Mouse (Mus musculus) bone marrow macrophage, adult 2 months (primary cell): ENCODE results near the gene Fabp6. TPM values are rescaled to one million over a fixed set of nuclear protein-coding genes. Genes with fewer than 3 reads are reported as not detected.

Experiments
- H3K27ac ChIP-seq: 2 replicates; pipeline ENCODE4 v1.5.1; 2012; ENCODE audit warnings: low read depth, low read length; ENCODE audit not compliant: insufficient read depth
- H3K4me1 ChIP-seq: 2 replicates; pipeline ENCODE4 v1.6.1; 2012; ENCODE audit warnings: low read length; ENCODE audit not compliant: control insufficient read depth, insufficient read depth
- H3K4me3 ChIP-seq: 2 replicates; pipeline ENCODE4 v1.5.1; 2012; ENCODE audit warnings: mild to moderate bottlenecking, low read length, moderate library complexity; ENCODE audit not compliant: insufficient read depth
- CTCF ChIP-seq: IDR thresholded peaks from 2 replicates; pipeline ENCODE4 v1.5.1; 2012; ENCODE audit warnings: low read depth, mild to moderate bottlenecking, low read length, moderate library complexity
- POLR2A ChIP-seq: IDR thresholded peaks from 2 replicates; pipeline ENCODE4 v1.6.1; 2012; ENCODE audit warnings: mild to moderate bottlenecking, low read depth, low read length, borderline replicate concordance
- polyA plus RNA-seq: library from polyadenylated mRNA; stranded (reverse); fragments of >200 nt; gene quantifications from 2 replicates; pipeline ENCODE4 v1.2.4, GENCODE M21; 2012; ENCODE audit not compliant: missing spikeins, insufficient read depth, insufficient read length

The Fabp6 gene
- polyA plus RNA-seq, 1 experiment, result not detected

- Histone ChIP-seq H3K27ac (no peak overlapping the region), H3K4me3 (no peak overlapping the region), H3K4me1 (peaks cover 2% of the 10 kb centered on the region; the same call in 1 of the 2 replicates)
- TF ChIP-seq POLR2A (no peak), CTCF (no peak)
Observed at GRCm38 (mm10) chr11:43604891-43605290, 3.6 kb upstream of the Fabp6 start.

- Histone ChIP-seq H3K27ac (no peak overlapping the region), H3K4me3 (no peak overlapping the region), H3K4me1 (peaks cover 2% of the 10 kb centered on the region; the same call in 1 of the 2 replicates)
- TF ChIP-seq CTCF (no peak), POLR2A (no peak)
Observed at GRCm38 (mm10) chr11:43604207-43604606, 2.9 kb upstream of the Fabp6 start.

GRCm38 (mm10) chr11:43589530-43590072 lies 11.7 kb downstream of the Fabp6 start:
- no peak overlapping the region for H3K4me3 ChIP-seq
- H3K27ac ChIP-seq, result no peak overlapping the region
- H3K4me1 ChIP-seq, result peaks cover 9% of the 10 kb centered on the region
- TF ChIP-seq POLR2A (no peak), CTCF (no peak)

- peaks cover 3% of the 10 kb centered on the region; the same call in 1 of the 2 replicates for H3K4me1 ChIP-seq
- no peak within 1 kb of the TSS for H3K27ac ChIP-seq
- H3K4me3 ChIP-seq, result no peak within 1 kb of the TSS
- TF ChIP-seq CTCF (peak; percentile 62), POLR2A (no peak)
Observed at GRCm38 (mm10) chr11:43586324-43587090, 14.8 kb downstream of the Fabp6 start, which contains the start of gene 4933415A04Rik. Gene 4933415A04Rik, plus strand, starts transcription at chr11:43587040.

GRCm38 (mm10) chr11:43585211-43586005 lies 15.9 kb downstream of the Fabp6 start:
- H3K4me3 ChIP-seq, result no peak overlapping the region
- TF ChIP-seq CTCF, result no peak
- H3K27ac ChIP-seq, result no peak overlapping the region
- H3K4me1 ChIP-seq, result peaks cover 3% of the 10 kb centered on the region; the same call in 1 of the 2 replicates

- TF ChIP-seq CTCF (no peak), POLR2A (no peak)
- H3K27ac ChIP-seq, result no peak overlapping the region
- H3K4me1 ChIP-seq, result peaks cover 8% of the 10 kb centered on the region
- H3K4me3 ChIP-seq, result no peak overlapping the region
Observed at GRCm38 (mm10) chr11:43577713-43578478, 23.4 kb downstream of the Fabp6 start.

- TF ChIP-seq CTCF (no peak), POLR2A (no peak)
- no peak overlapping the region for H3K27ac ChIP-seq
- no peak overlapping the region for H3K4me3 ChIP-seq
- peaks cover 8% of the 10 kb centered on the region for H3K4me1 ChIP-seq
Observed at GRCm38 (mm10) chr11:43575376-43576151, 25.8 kb downstream of the Fabp6 start.

- Histone ChIP-seq H3K4me1 (peaks cover 14% of the 10 kb centered on the region), H3K27ac (no peak overlapping the region), H3K4me3 (no peak overlapping the region)
- TF ChIP-seq CTCF (no peak), POLR2A (no peak)
Observed at GRCm38 (mm10) chr11:43575061-43575375, 26.3 kb downstream of the Fabp6 start.

GRCm38 (mm10) chr11:43569595-43569994 lies 31.7 kb downstream of the Fabp6 start:
- peak overlapping the region; percentile 7; the same call in 1 of the 2 replicates for H3K27ac ChIP-seq
- TF ChIP-seq CTCF, result no peak
- TF ChIP-seq POLR2A, result no peak
- H3K4me1 ChIP-seq, result peaks cover 18% of the 10 kb centered on the region
- peak overlapping the region; percentile 48 for H3K4me3 ChIP-seq
